Mouse (Mus musculus) C2C12 (cell line): ENCODE measurements around the gene Cd180. TPM values are rescaled to one million over a fixed set of nuclear protein-coding genes. Genes with fewer than 3 reads are reported as not detected.

ENCODE experiments used
- H3K27me3 ChIP-seq: one replicate; pipeline ENCODE4 v1.6.1; 2011; ENCODE audit not compliant: control insufficient read depth, insufficient read depth, insufficient read length
- H3K36me3 ChIP-seq: one replicate; pipeline ENCODE4 v1.6.1; 2011; ENCODE audit not compliant: control insufficient read depth, insufficient read depth
- H3K4me3 ChIP-seq: one replicate; pipeline ENCODE4 v1.5.1; 2011; ENCODE audit warnings: mild to moderate bottlenecking, control low read depth; ENCODE audit not compliant: poor library complexity, insufficient read depth, severe bottlenecking
- H3K79me2 ChIP-seq: one replicate; pipeline ENCODE4 v1.6.1; 2011; ENCODE audit not compliant: control insufficient read depth, insufficient read depth
- H3K79me3 ChIP-seq: one replicate; pipeline ENCODE4 v1.6.1; 2011; ENCODE audit warnings: low read depth, control low read depth
- H3ac ChIP-seq: one replicate; pipeline ENCODE3; 2011; ENCODE audit warnings: low read depth; ENCODE audit not compliant: control insufficient read depth, insufficient read length
- CEBPB ChIP-seq: IDR thresholded peaks from one replicate; pipeline ENCODE4 v1.6.1; 2011; ENCODE audit warnings: low read depth, mild to moderate bottlenecking, control low read depth, moderate library complexity
- CTCF ChIP-seq: IDR thresholded peaks from one replicate; pipeline ENCODE4 v1.5.1; 2011; ENCODE audit not compliant: control insufficient read depth, insufficient read depth, insufficient read length
- FOSL1 ChIP-seq: IDR thresholded peaks from one replicate; pipeline ENCODE4 v1.8.0; 2011; ENCODE audit warnings: mild to moderate bottlenecking, low read length; ENCODE audit not compliant: poor library complexity, insufficient read depth, severe bottlenecking
- MAX ChIP-seq: IDR thresholded peaks from one replicate; pipeline ENCODE4 v1.6.1; 2011; ENCODE audit warnings: mild to moderate bottlenecking, control low read depth
- MYOD1 ChIP-seq: IDR thresholded peaks from one replicate; pipeline ENCODE4 v1.6.1; 2011; ENCODE audit warnings: low read depth; ENCODE audit not compliant: control insufficient read depth, insufficient read length
- MYOG ChIP-seq: IDR thresholded peaks from one replicate; pipeline ENCODE4 v1.6.1; 2011; ENCODE audit not compliant: control insufficient read depth, insufficient read length; ENCODE audit errors: extremely low read depth
- USF1 ChIP-seq: IDR thresholded peaks from one replicate; pipeline ENCODE4 v1.6.1; 2011; ENCODE audit warnings: low read depth, mild to moderate bottlenecking, control low read depth, moderate library complexity
- polyA plus RNA-seq: library from polyadenylated mRNA; unstranded; fragments of >200 nt; fragmentation: generic; extraction: Trizol; gene quantifications from one replicate; pipeline ENCODE4 v1.2.1, GENCODE M21; 2012; ENCODE audit warnings: missing spikeins

Gene Cd180
- polyA plus RNA-seq, 1 experiment, result 0.28 TPM

- H3K4me3 ChIP-seq, result no peak overlapping the region
- H3K79me2 ChIP-seq, result no peaks in the 10 kb centered on the region
- no peaks in the 10 kb centered on the region for H3K79me3 ChIP-seq
- TF ChIP-seq FOSL1 (no peak), USF1 (no peak), MYOD1 (no peak), MYOG (no peak), MAX (no peak), CTCF (no peak), CEBPB (no peak)
- no peaks in the 10 kb centered on the region for H3K27me3 ChIP-seq
- H3ac ChIP-seq, result no peak overlapping the region
- peaks cover 56% of the 10 kb centered on the region for H3K36me3 ChIP-seq
Observed at GRCm38 (mm10) chr13:102775506-102775905, 82.1 kb downstream of the Cd180 start.

- Histone ChIP-seq H3K27me3 (no peaks in the 10 kb centered on the region), H3K79me3 (no peaks in the 10 kb centered on the region), H3K4me3 (no peak overlapping the region), H3ac (no peak overlapping the region), H3K36me3 (peaks cover 57% of the 10 kb centered on the region), H3K79me2 (no peaks in the 10 kb centered on the region)
- TF ChIP-seq MAX (no peak), CTCF (no peak), MYOG (no peak), USF1 (no peak), FOSL1 (no peak), MYOD1 (no peak), CEBPB (no peak)
Observed at GRCm38 (mm10) chr13:102778859-102779258, 85.5 kb downstream of the Cd180 start.

- Histone ChIP-seq H3K4me3 (no peak overlapping the region), H3K79me2 (no peaks in the 10 kb centered on the region), H3K36me3 (peaks cover 53% of the 10 kb centered on the region), H3K27me3 (no peaks in the 10 kb centered on the region), H3ac (no peak overlapping the region), H3K79me3 (no peaks in the 10 kb centered on the region)
- no peak for TF ChIP-seq CTCF
- TF ChIP-seq MAX, result no peak
Observed at GRCm38 (mm10) chr13:102779275-102779674, 85.9 kb downstream of the Cd180 start.

- H3K79me3 ChIP-seq, result no peaks in the 10 kb centered on the region
- no peaks in the 10 kb centered on the region for H3K79me2 ChIP-seq
- no peaks in the 10 kb centered on the region for H3K27me3 ChIP-seq
- H3ac ChIP-seq, result no peak overlapping the region
- no peak overlapping the region for H3K4me3 ChIP-seq
- H3K36me3 ChIP-seq, result peaks cover 55% of the 10 kb centered on the region
- TF ChIP-seq CEBPB (no peak), USF1 (no peak), CTCF (no peak), MYOG (no peak), FOSL1 (no peak), MAX (no peak), MYOD1 (no peak)
Observed at GRCm38 (mm10) chr13:102783531-102784310, 90.4 kb downstream of the Cd180 start.

- no peak overlapping the region for H3ac ChIP-seq
- no peaks in the 10 kb centered on the region for H3K79me3 ChIP-seq
- peaks cover 51% of the 10 kb centered on the region for H3K36me3 ChIP-seq
- no peaks in the 10 kb centered on the region for H3K27me3 ChIP-seq
- no peak overlapping the region for H3K4me3 ChIP-seq
- TF ChIP-seq CTCF (no peak), FOSL1 (no peak), MYOD1 (no peak), USF1 (no peak), MYOG (no peak), MAX (no peak), CEBPB (no peak)
- H3K79me2 ChIP-seq, result no peaks in the 10 kb centered on the region
Observed at GRCm38 (mm10) chr13:102786666-102787230, 93.4 kb downstream of the Cd180 start.
